Mouse (Mus musculus): ENCODE measurements around the gene Srp54a. TPM values are rescaled to one million over a fixed set of nuclear protein-coding genes. Genes with fewer than 3 reads are reported as not detected.
"Not testable (repeated sequence)": the region's sequence is repeated elsewhere in the genome, so short reads cannot be mapped to it uniquely, and the experiment has no call there.

The Srp54a gene
- polyA plus RNA-seq, 1 experiment from 2014 or later: 152 TPM

GRCm38 (mm10) chr12:55062141-55062540 is 17.9 kb upstream of the Srp54a start:
- Histone ChIP-seq H3K4me3 (no peak overlapping the region), H3K9me3 (no peaks in the 10 kb centered on the region), H3K27ac (no peak overlapping the region), H3K27me3 (ENCODE audit: insufficient read depth, poor library complexity, severe bottlenecking) (no peaks in the 10 kb centered on the region), H3K4me1 (peaks cover 18% of the 10 kb centered on the region; the same call in 1 of the 2 replicates), H3K36me3 (peaks cover 15% of the 10 kb centered on the region; the same call in 1 of the 2 replicates)
- 93% methylated on average over 1 of the region's 1 CpGs for WGBS
- no peak for DNase-seq (ENCODE audit: low spot score)

GRCm38 (mm10) chr12:55072495-55072894 is 7.6 kb upstream of the Srp54a start:
- H3K9me3 ChIP-seq: no peaks in the 10 kb centered on the region
- peaks cover 4% of the 10 kb centered on the region for H3K36me3 ChIP-seq
- peaks cover 4% of the 10 kb centered on the region for H3K4me1 ChIP-seq
- no peak overlapping the region for H3K27ac ChIP-seq
- H3K4me3 ChIP-seq: no peak overlapping the region
- WGBS: 49% methylated on average over 4 of the region's 4 CpGs
- no peak for DNase-seq (ENCODE audit: low spot score)
- no peaks in the 10 kb centered on the region for H3K27me3 ChIP-seq (ENCODE audit: insufficient read depth, poor library complexity, severe bottlenecking)

GRCm38 (mm10) chr12:55073686-55074085 is 6.4 kb upstream of the Srp54a start:
- Histone ChIP-seq H3K27me3 (ENCODE audit: insufficient read depth, poor library complexity, severe bottlenecking) (no peaks in the 10 kb centered on the region), H3K4me3 (no peak overlapping the region), H3K36me3 (no peaks in the 10 kb centered on the region), H3K4me1 (peaks cover 4% of the 10 kb centered on the region), H3K27ac (0 out of 2 replicates have a peak overlapping the region, but pooled peaks have one; percentile 7), H3K9me3 (no peaks in the 10 kb centered on the region)
- 51% methylated on average over 7 of the region's 7 CpGs for WGBS
- DNase-seq (ENCODE audit: low spot score): no peak

GRCm38 (mm10) chr12:55075296-55075695 is 4.8 kb upstream of the Srp54a start:
- no peak for DNase-seq (ENCODE audit: low spot score)
- H3K4me3 ChIP-seq: no peak overlapping the region
- peaks cover 4% of the 10 kb centered on the region for H3K4me1 ChIP-seq
- WGBS: 91% methylated on average over 2 of the region's 2 CpGs
- no peaks in the 10 kb centered on the region for H3K36me3 ChIP-seq
- H3K27ac ChIP-seq: no peak overlapping the region
- H3K27me3 ChIP-seq (ENCODE audit: insufficient read depth, poor library complexity, severe bottlenecking): no peaks in the 10 kb centered on the region
- no peaks in the 10 kb centered on the region for H3K9me3 ChIP-seq

GRCm38 (mm10) chr12:55078706-55079105 is 1.4 kb upstream of the Srp54a start:
- H3K9me3 ChIP-seq; DNase-seq (ENCODE audit: low spot score); H3K27me3 ChIP-seq (ENCODE audit: insufficient read depth, poor library complexity, severe bottlenecking); H3K36me3 ChIP-seq; H3K4me3 ChIP-seq; H3K27ac ChIP-seq; H3K4me1 ChIP-seq: not testable (repeated sequence)
- 59% methylated on average over 2 of the region's 2 CpGs for WGBS

- H3K27me3 ChIP-seq (ENCODE audit: insufficient read depth, poor library complexity, severe bottlenecking); H3K4me1 ChIP-seq; DNase-seq (ENCODE audit: low spot score); H3K9me3 ChIP-seq; H3K36me3 ChIP-seq: not testable (repeated sequence)
- peak overlapping the region; percentile 88 for H3K27ac ChIP-seq
- WGBS: under 1% methylated on average over 25 of the region's 25 CpGs
- peak overlapping the region; percentile 68 for H3K4me3 ChIP-seq
Observed at GRCm38 (mm10) chr12:55080601-55080942, 510 bp downstream of the Srp54a start.

- not testable (repeated sequence) for DNase-seq (ENCODE audit: low spot score); H3K4me3 ChIP-seq; H3K27ac ChIP-seq; H3K36me3 ChIP-seq; H3K4me1 ChIP-seq; H3K9me3 ChIP-seq; H3K27me3 ChIP-seq (ENCODE audit: insufficient read depth, poor library complexity, severe bottlenecking)
- WGBS: 92% methylated on average over 2 of the region's 7 CpGs
Observed at GRCm38 (mm10) chr12:55092127-55092526, 12.1 kb downstream of the Srp54a start.

GRCm38 (mm10) chr12:55112616-55113015 is 32.6 kb downstream of the Srp54a start:
- not testable (repeated sequence) for H3K36me3 ChIP-seq; H3K4me3 ChIP-seq; H3K4me1 ChIP-seq; H3K27me3 ChIP-seq (ENCODE audit: insufficient read depth, poor library complexity, severe bottlenecking); DNase-seq (ENCODE audit: low spot score); H3K9me3 ChIP-seq; H3K27ac ChIP-seq
- WGBS: no CpG with 5 or more reads among the region's 7 CpGs

GRCm38 (mm10) chr12:55124242-55124641 is 44.2 kb downstream of the Srp54a start, which contains the start of gene Fam177a:
TSS of gene Fam177a (plus strand) at chr12:55124469.
- H3K27me3 ChIP-seq (ENCODE audit: insufficient read depth, poor library complexity, severe bottlenecking); H3K4me1 ChIP-seq; H3K27ac ChIP-seq; DNase-seq (ENCODE audit: low spot score); H3K9me3 ChIP-seq; H3K4me3 ChIP-seq; H3K36me3 ChIP-seq: not testable (repeated sequence)
- no CpG with 5 or more reads among the region's 40 CpGs for WGBS

GRCm38 (mm10) chr12:55124731-55125130 is 44.7 kb downstream of the Srp54a start:
- WGBS: no CpG with 5 or more reads among the region's 18 CpGs
- H3K4me3 ChIP-seq; H3K36me3 ChIP-seq; H3K4me1 ChIP-seq; H3K27me3 ChIP-seq (ENCODE audit: insufficient read depth, poor library complexity, severe bottlenecking); H3K9me3 ChIP-seq; DNase-seq (ENCODE audit: low spot score); H3K27ac ChIP-seq: not testable (repeated sequence)

- WGBS: no CpG with 5 or more reads among the region's 6 CpGs
- H3K4me3 ChIP-seq; H3K9me3 ChIP-seq; H3K36me3 ChIP-seq; DNase-seq (ENCODE audit: low spot score); H3K27ac ChIP-seq; H3K27me3 ChIP-seq (ENCODE audit: insufficient read depth, poor library complexity, severe bottlenecking); H3K4me1 ChIP-seq: not testable (repeated sequence)
Observed at GRCm38 (mm10) chr12:55135540-55135939, 55.5 kb downstream of the Srp54a start.

GRCm38 (mm10) chr12:55137859-55138258 is 57.8 kb downstream of the Srp54a start:
- H3K9me3 ChIP-seq; H3K4me1 ChIP-seq; DNase-seq (ENCODE audit: low spot score); H3K27ac ChIP-seq; H3K36me3 ChIP-seq; H3K4me3 ChIP-seq; H3K27me3 ChIP-seq (ENCODE audit: insufficient read depth, poor library complexity, severe bottlenecking): not testable (repeated sequence)
- WGBS: no CpG with 5 or more reads among the region's 6 CpGs

- H3K4me1 ChIP-seq; H3K9me3 ChIP-seq; H3K36me3 ChIP-seq; H3K27ac ChIP-seq; H3K27me3 ChIP-seq (ENCODE audit: insufficient read depth, poor library complexity, severe bottlenecking); DNase-seq (ENCODE audit: low spot score): not testable (repeated sequence)
- WGBS: no CpG with 5 or more reads among the region's 57 CpGs
- H3K4me3 ChIP-seq: peak within 1 kb of the TSS; percentile 40; the same call in 1 of the 2 replicates
Observed at GRCm38 (mm10) chr12:55154559-55155448, 74.7 kb downstream of the Srp54a start, which contains the start of gene Srp54b. TSS of gene Srp54b (plus strand) at chr12:55155104.

GRCm38 (mm10) chr12:55155449-55155783 is 75.4 kb downstream of the Srp54a start:
- H3K9me3 ChIP-seq; H3K27ac ChIP-seq; H3K4me1 ChIP-seq; DNase-seq (ENCODE audit: low spot score); H3K27me3 ChIP-seq (ENCODE audit: insufficient read depth, poor library complexity, severe bottlenecking); H3K36me3 ChIP-seq: not testable (repeated sequence)
- peak overlapping the region; percentile 40; the same call in 1 of the 2 replicates for H3K4me3 ChIP-seq
- WGBS: 0% methylated on average over 12 of the region's 24 CpGs

All from heart, embryonic 10.5 days (tissue).